Mouse (Mus musculus): ENCODE results near the gene Olfr366. TPM values are rescaled to one million over a fixed set of nuclear protein-coding genes. Genes with fewer than 3 reads are reported as not detected.
"Not testable (repeated sequence)": the region's sequence is repeated elsewhere in the genome, so short reads cannot be mapped to it uniquely, and the experiment has no call there.

The Olfr366 gene
- polyA plus RNA-seq (2012; ENCODE audit: insufficient read depth, insufficient read length, missing spikeins) = not detected in 2 replicates

DNA sequence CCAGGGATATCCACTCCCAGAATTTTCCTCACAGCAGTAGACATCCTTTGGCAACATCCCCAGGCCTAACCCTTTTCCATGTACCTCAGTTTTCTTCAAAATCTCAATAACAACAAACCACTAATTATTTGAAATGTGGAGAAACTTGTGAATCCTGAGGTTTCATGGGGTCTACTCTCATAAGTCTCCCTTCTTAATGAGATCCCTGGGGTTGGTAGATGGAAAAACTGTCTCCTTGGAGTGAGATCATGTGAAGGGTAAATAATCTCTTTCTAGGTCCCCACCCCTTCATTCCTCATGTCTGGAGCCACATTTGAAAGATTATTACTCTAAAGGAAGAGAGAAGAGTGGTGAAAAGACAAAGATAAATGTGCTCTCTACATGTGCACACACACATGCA, at the start of gene Olfr366:
Gene Olfr366 (plus strand): TSS at position 301 of the 400 bp plus-strand sequence.
- Histone ChIP-seq H3K4me3 (ENCODE audit: insufficient read depth, low read length) (no peak within 1 kb of the TSS), H3K4me1 (ENCODE audit: control insufficient read depth, insufficient read depth, low read length) (no peaks in the 10 kb centered on the region), H3K27ac (ENCODE audit: insufficient read depth, low read depth, low read length) (no peak within 1 kb of the TSS)
- TF ChIP-seq POLR2A (IDR thresholded peaks at IDR 0.05; ENCODE audit: borderline replicate concordance, low read depth, low read length) (no peak), CTCF (IDR thresholded peaks at IDR 0.05; ENCODE audit: low read depth, low read length) (no peak)

- Histone ChIP-seq H3K27ac (ENCODE audit: insufficient read depth, low read depth, low read length) (no peak within 1 kb of the TSS), H3K4me3 (ENCODE audit: insufficient read depth, low read length) (no peak within 1 kb of the TSS), H3K4me1 (ENCODE audit: control insufficient read depth, insufficient read depth, low read length) (no peaks in the 10 kb centered on the region)
- no peak for TF ChIP-seq CTCF (IDR thresholded peaks at IDR 0.05; ENCODE audit: low read depth, low read length)
- no peak for TF ChIP-seq POLR2A (IDR thresholded peaks at IDR 0.05; ENCODE audit: borderline replicate concordance, low read depth, low read length)
Measured at GRCm38 (mm10) chr2:37187898-37188297, 23.5 kb upstream of the Olfr366 start, which contains the start of gene Olfr365. Gene Olfr365 (plus strand): TSS chr2:37188198.

DNA sequence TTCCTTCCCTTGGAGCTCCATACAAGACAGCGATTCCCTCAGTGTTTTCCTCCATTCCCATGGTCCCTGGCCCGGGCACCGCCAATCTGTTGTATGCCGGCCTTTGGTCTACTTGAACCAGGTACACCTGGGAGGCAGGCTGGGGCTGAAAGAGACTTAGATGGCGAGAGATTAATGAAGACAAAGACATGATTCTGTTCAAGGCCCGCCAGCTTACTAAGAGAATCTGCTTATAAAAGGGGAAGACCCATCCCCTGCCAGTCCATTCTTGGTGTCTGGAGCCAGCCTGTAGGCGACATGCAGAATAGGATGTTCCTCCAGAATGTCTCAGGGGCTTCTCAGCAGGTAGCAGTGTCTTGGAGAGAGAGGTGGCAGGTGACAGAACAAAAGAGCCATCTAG, 50.4 kb downstream of the Olfr366 start:
- H3K4me1 ChIP-seq (ENCODE audit: control insufficient read depth, insufficient read depth, low read length); H3K4me3 ChIP-seq (ENCODE audit: insufficient read depth, low read length); H3K27ac ChIP-seq (ENCODE audit: insufficient read depth, low read depth, low read length): not testable (repeated sequence)

Other genes with a start within 250 kb of the Olfr366 start
- gene Olfr357, start 217.7 kb upstream of the Olfr366 start, polyA plus RNA-seq (2012; ENCODE audit: insufficient read depth, insufficient read length, missing spikeins) = not detected in 2 replicates
- not detected in 2 replicates for gene Olfr358, start 202.2 kb upstream of the Olfr366 start, polyA plus RNA-seq (2012; ENCODE audit: insufficient read depth, insufficient read length, missing spikeins)
- gene Olfr360, start 145.8 kb upstream of the Olfr366 start, polyA plus RNA-seq (2012; ENCODE audit: insufficient read depth, insufficient read length, missing spikeins) = not detected in 2 replicates
- gene Olfr361, start 122.3 kb upstream of the Olfr366 start, polyA plus RNA-seq (2012; ENCODE audit: insufficient read depth, insufficient read length, missing spikeins) = not detected in 2 replicates
- gene Olfr362, start 93.7 kb upstream of the Olfr366 start, polyA plus RNA-seq (2012; ENCODE audit: insufficient read depth, insufficient read length, missing spikeins) = not detected in 2 replicates
- not detected in 2 replicates for gene Olfr364-ps1, start 72.3 kb upstream of the Olfr366 start, polyA plus RNA-seq (2012; ENCODE audit: insufficient read depth, insufficient read length, missing spikeins)
- gene Olfr365, start 23.4 kb upstream of the Olfr366 start, polyA plus RNA-seq (2012; ENCODE audit: insufficient read depth, insufficient read length, missing spikeins) = not detected in 2 replicates
- not detected in 2 replicates for gene Olfr368, start 114.9 kb downstream of the Olfr366 start, polyA plus RNA-seq (2012; ENCODE audit: insufficient read depth, insufficient read length, missing spikeins)
- gene Pdcl, start 147.8 kb downstream of the Olfr366 start, polyA plus RNA-seq (2012; ENCODE audit: insufficient read depth, insufficient read length, missing spikeins) = 47.3 and 50.3 TPM in 2 replicates
- gene Rc3h2, start 211.3 kb downstream of the Olfr366 start, polyA plus RNA-seq (2012; ENCODE audit: insufficient read depth, insufficient read length, missing spikeins) = 28.4 and 34.9 TPM in 2 replicates
- 7.2 and 9.2 TPM in 2 replicates for gene Zbtb26, start 231.6 kb downstream of the Olfr366 start, polyA plus RNA-seq (2012; ENCODE audit: insufficient read depth, insufficient read length, missing spikeins)
- 14.2 and 14.6 TPM in 2 replicates for gene Zbtb6, start 231.6 kb downstream of the Olfr366 start, polyA plus RNA-seq (2012; ENCODE audit: insufficient read depth, insufficient read length, missing spikeins)
- 34.3 and 35.0 TPM in 2 replicates for gene Rabgap1, start 231.7 kb downstream of the Olfr366 start, polyA plus RNA-seq (2012; ENCODE audit: insufficient read depth, insufficient read length, missing spikeins)